Mouse (Mus musculus): ENCODE results near the gene Plscr1. TPM values are rescaled to one million over a fixed set of nuclear protein-coding genes. Genes with fewer than 3 reads are reported as not detected.

The Plscr1 gene
- 65.1 TPM for polyA plus RNA-seq (2017; shearing (Covaris generic))

GRCm38 (mm10) chr9:92249447-92249852 is at the start of gene Plscr1:
Gene Plscr1, plus strand, starts transcription at chr9:92249750.

DNA sequence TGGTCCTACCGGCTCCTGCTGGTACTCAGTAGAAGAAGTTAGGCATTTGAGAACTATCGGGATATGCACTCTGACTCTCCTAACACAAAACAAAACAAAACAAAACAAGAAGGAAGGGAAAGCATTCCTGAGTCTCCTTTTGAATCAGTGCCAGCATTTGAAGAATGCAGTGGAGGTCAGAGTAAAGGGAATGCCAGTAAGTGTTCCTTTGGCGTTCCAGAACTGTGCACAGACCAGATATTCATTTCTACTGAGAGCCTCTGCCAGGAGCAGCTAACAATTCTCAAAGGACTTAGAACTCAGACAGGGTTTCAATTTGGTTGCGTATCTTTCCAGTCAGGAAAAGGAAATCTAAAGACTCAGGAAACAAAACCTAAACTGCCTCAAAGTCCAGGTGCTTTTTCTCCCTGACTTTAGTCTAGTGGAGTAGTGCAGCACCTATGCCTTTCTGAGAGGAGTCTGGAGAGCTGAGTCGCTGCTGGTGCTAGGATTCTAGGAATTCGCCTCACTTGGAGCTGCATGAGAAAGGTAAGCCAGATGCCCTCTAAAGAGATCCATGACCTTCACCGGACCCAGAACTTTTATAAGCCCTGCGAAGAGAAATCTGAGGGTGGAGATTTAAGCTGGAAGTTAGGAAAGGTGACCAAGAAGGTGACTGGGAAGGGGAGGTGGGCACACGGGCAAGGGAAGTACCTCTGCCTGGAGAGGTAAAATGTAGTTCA is 26.1 kb downstream of the Plscr1 start, which contains the start of gene Plscr2:
TSS of gene Plscr2 (plus strand) at position 117 of the 722 bp plus-strand sequence.

DNA sequence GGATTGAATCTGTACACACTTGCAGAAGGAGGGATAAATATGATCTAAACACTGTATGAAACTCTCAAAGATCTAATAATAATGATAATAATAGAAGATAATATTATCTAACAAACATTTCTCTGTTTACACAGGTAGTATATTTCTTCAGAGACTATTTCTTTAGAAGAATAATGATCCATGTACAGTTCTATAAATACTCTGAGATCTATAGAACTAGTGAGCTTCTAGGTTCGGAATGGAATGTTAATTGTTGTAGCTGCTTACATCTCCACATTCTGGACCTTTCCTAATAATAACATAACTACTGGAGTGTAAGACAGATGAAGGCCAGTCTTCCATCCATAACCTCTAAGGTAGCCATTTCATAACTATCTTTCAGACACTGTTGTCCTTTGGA is 59.5 kb downstream of the Plscr1 start, which contains the start of gene 1700057G04Rik:
TSS of gene 1700057G04Rik (plus strand) at position 301 of the 400 bp plus-strand sequence.

Other genes with a start within 250 kb of the Plscr1 start
- not detected for gene Plscr5, start 56.8 kb upstream of the Plscr1 start, polyA plus RNA-seq (2017; shearing (Covaris generic))
- not detected for gene Plscr2, start 25.9 kb downstream of the Plscr1 start, polyA plus RNA-seq (2017; shearing (Covaris generic))
- not detected for gene 1700057G04Rik, start 59.6 kb downstream of the Plscr1 start, polyA plus RNA-seq (2017; shearing (Covaris generic))
- 1.7 TPM for gene Plscr4, start 207.6 kb downstream of the Plscr1 start, polyA plus RNA-seq (2017; shearing (Covaris generic))

Data from inflammation-experienced regulatory T-cells, adult 16 weeks (primary cell).